Mouse (Mus musculus): ENCODE data around the gene Pax3.

- no peak for TF ChIP-seq EP300 (IDR thresholded peaks at IDR 0.05; ENCODE audit: low read length)
- TF ChIP-seq CHD2 (IDR thresholded peaks at IDR 0.05; ENCODE audit: low read length): no peak
- no peak for TF ChIP-seq POLR2A (IDR thresholded peaks at IDR 0.05; ENCODE audit: low read depth, low read length)
- TF ChIP-seq CTCF (conservative IDR thresholded peaks at IDR 0.05 in 1 of 2, IDR thresholded peaks at IDR 0.05 in 1 of 2; ENCODE audit: low read depth in 2 of 2, low read length in 2 of 2): no peak
These were observed 2.4 kb downstream of the Pax3 start for GRCm38 (mm10) chr1:78194381-78195047.
